Mouse (Mus musculus) cortical plate, adult 2 months (tissue): Measurements from ENCODE around the gene Nnat. TPM values are rescaled to one million over a fixed set of nuclear protein-coding genes. Genes with fewer than 3 reads are reported as not detected.
"Not testable (repeated sequence)": the region's sequence is repeated elsewhere in the genome, so short reads cannot be mapped to it uniquely, and the experiment has no call there.

ENCODE experiments used
- H3K27ac ChIP-seq: fragments of 200-500 bp; 2 replicates; pipeline ENCODE4 v1.5.1; 2012; ENCODE audit warnings: low read length, control low read depth, inconsistent platforms; ENCODE audit not compliant: insufficient read depth
- H3K4me1 ChIP-seq: fragments of 200-500 bp; 2 replicates; pipeline ENCODE4 v1.6.1; 2011; ENCODE audit warnings: low read length; ENCODE audit not compliant: control insufficient read depth, insufficient read depth
- H3K4me3 ChIP-seq: fragments of 200-500 bp; 2 replicates; pipeline ENCODE4 v1.5.1; 2011; ENCODE audit warnings: mild to moderate bottlenecking, low read length, control low read depth; ENCODE audit not compliant: insufficient read depth
- CTCF ChIP-seq: fragments of 200-500 bp; IDR thresholded peaks from 2 replicates; pipeline ENCODE4 v1.5.1; 2011; ENCODE audit warnings: mild to moderate bottlenecking, control low read depth, low read length; ENCODE audit not compliant: insufficient read depth; ENCODE audit errors: extremely low read depth
- POLR2A ChIP-seq: fragments of 200-500 bp; IDR thresholded peaks from 2 replicates; pipeline ENCODE4 v1.6.1; 2011; ENCODE audit warnings: mild to moderate bottlenecking, low read length, control low read depth; ENCODE audit not compliant: insufficient read depth; ENCODE audit errors: extremely low read depth
- polyA plus RNA-seq: library from polyadenylated mRNA; depleted of rRNA; stranded (reverse); fragments of >200 nt; gene quantifications from 2 replicates; pipeline ENCODE4 v1.2.3, GENCODE M21; 2012

Gene Nnat
- polyA plus RNA-seq, 1 experiment = 257 TPM

DNA sequence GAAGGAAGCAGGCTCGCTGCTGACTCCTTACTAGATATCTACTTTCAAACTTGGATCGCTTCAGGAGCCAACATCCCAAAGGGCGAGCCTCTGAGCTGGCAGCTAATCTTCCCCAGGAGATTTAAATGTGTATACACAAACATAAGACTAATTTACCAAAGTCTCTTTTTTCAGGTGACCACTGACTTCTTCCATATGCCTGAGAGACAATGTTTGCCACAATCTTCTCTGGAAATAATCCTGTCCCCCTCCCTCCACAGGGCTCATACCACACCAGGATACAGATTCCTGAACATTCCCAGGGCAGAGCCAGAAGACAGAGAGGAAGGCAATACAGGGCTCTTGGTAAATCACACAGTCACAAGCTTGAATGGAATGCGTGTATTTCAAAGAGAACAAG is 4.8 kb downstream of the Nnat start:
- TF ChIP-seq POLR2A = no peak
- TF ChIP-seq CTCF = no peak
- H3K27ac ChIP-seq = no peak overlapping the region
- peak overlapping the region; percentile 59; the same call in 1 of the 2 replicates for H3K4me3 ChIP-seq
- peaks cover 5% of the 10 kb centered on the region; the same call in 1 of the 2 replicates for H3K4me1 ChIP-seq

- no peak for TF ChIP-seq CTCF
- TF ChIP-seq POLR2A = no peak
- no peak overlapping the region for H3K27ac ChIP-seq
- H3K4me1 ChIP-seq = peaks cover 5% of the 10 kb centered on the region; the same call in 1 of the 2 replicates
- peak overlapping the region; percentile 59 for H3K4me3 ChIP-seq
These were observed 5.6 kb downstream of the Nnat start for GRCm38 (mm10) chr2:157565446-157565845.

DNA sequence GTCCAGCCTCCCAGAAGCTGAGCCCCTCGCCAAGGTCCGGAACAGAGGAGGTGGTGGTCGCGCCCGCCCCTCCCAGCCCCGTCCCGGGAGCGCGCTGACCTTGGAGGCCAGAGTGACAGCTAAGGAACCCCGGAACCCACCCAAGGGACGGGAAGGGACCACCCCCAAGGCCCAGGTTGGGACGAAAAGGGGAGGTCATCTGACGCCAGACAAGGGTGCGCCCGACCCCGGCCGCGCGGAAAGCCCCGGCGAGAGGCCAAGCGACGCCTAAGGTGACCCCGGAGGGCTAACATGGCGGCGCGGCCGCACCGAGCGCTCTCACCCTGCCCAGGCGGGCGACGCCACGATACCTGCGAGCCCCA is 6.0 kb downstream of the Nnat start:
- peak overlapping the region; percentile 59 for H3K4me3 ChIP-seq
- H3K4me1 ChIP-seq = peaks cover 5% of the 10 kb centered on the region; the same call in 1 of the 2 replicates
- TF ChIP-seq CTCF (no peak), POLR2A (no peak)
- H3K27ac ChIP-seq = peak overlapping the region; percentile 96

GRCm38 (mm10) chr2:157566260-157566952 is 6.5 kb downstream of the Nnat start:
- Histone ChIP-seq H3K4me3 (peak overlapping the region; percentile 59), H3K4me1 (peaks cover 5% of the 10 kb centered on the region; the same call in 1 of the 2 replicates), H3K27ac (peak overlapping the region; percentile 96)
- peak; percentile 82; the same call in 1 of the 2 replicates for TF ChIP-seq POLR2A
- no peak for TF ChIP-seq CTCF

DNA sequence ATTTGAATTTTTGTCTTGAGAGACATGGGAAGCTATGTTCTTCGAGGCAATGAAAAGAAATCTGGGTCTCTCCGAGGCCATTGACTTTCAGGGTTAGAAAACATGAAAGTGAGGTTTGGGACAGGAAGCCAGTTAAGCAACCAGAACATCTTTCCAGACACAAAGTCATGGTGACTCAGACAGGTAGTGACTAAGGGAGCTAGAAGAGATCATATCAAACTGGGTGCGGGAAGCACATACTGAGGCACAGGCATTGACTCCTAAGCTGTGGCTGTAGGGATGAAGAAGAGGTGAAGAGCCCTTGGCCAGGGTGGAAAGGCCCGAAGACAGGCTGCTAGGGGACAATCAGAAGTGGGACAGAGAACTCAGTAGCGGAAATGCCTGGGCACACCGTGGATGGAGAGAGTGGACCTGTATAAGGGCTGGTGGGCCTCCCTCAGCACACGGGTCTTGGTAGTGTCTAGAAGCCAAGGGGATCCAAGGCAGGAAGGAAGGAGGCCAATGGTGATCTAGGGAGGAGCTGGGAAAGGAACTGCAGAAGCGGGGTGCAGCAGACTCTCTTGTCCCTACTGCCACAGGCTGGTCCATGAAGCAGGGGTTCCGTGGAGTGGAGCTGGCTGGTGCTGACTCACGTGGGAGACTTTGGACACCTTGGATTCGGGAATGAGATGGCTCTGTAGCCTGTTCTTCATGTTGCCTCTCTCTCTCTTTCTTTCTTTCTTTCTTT is 7.5 kb downstream of the Nnat start:
- TF ChIP-seq POLR2A (no peak), CTCF (no peak)
- Histone ChIP-seq H3K27ac (no peak overlapping the region), H3K4me1 (peaks cover 5% of the 10 kb centered on the region; the same call in 1 of the 2 replicates), H3K4me3 (no peak overlapping the region; the same call in 1 of the 2 replicates)

GRCm38 (mm10) chr2:157568881-157569280 is 9.0 kb downstream of the Nnat start:
- H3K4me1 ChIP-seq = peaks cover 5% of the 10 kb centered on the region; the same call in 1 of the 2 replicates
- H3K4me3 ChIP-seq = no peak overlapping the region
- TF ChIP-seq POLR2A = no peak
- no peak for TF ChIP-seq CTCF
- H3K27ac ChIP-seq = no peak overlapping the region

DNA sequence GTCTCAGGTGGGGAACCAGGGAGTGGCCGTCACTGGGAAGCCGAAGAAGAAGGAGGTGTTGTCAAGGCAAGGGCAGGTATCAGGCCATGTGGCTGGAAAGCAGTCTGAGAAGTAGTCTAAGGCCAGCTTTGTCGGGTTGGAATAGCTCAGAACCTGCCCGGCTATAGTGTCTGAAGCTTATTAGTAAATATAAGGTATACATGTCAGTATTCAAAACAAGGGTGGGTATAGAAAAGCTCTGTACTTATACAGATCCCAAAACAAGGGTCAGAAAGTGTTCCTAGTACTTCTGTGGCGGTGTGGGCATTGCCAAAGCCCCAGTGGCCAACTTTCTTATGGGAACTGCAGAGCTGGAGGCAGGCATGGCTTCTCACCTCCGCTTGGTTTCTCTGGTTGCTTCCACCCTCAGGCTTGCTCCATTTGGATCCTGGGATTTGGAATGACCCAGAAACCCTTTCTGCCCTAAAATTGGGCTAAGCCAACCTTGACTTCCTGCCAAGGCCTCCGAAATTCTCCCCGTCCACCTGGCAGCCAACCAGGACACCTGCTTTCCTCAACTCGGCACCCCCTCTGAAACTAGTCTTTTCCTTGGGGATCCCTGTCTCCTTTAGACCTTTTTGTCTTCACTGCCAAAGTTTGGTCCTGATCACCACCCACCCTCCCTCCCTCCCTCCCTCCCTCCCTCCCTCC is 10.1 kb downstream of the Nnat start:
- TF ChIP-seq POLR2A (no peak), CTCF (no peak)

DNA sequence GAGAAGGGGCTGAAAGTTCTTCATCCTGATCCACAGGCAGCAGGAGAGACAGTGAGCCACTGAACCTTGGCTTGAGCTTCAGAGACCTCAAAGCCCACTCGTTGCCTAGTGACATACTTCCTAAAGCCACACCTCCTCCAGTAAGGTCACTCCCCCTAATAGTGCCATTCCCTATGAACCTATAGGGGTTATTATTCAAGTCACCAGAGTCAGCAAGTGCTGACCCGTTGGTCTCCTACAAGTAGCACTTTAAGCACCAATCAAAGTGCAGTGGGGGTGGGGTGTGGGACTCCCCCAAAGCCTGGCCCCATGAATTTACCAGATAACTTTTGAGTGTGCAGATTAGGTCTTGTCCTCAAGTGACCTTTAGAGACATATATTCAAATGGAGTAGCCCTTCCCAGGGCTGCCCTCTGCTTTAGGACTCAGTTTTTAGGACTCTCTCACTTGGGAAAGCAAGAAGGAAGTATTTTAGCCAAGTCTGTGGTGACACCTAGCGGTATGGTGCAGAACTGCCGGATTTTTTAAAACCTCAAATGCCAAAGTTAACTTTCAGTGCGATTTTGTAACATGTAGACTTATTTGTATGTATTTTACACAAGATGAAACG is 11.4 kb downstream of the Nnat start, which contains the start of gene Blcap:
Gene Blcap (minus strand): TSS at position 51 of the 609 bp plus-strand sequence.
- Histone ChIP-seq H3K4me3 (no peak within 1 kb of the TSS), H3K27ac (no peak within 1 kb of the TSS), H3K4me1 (no peaks in the 10 kb centered on the region)
- TF ChIP-seq CTCF (peak; percentile 81), POLR2A (no peak)

More for the DNA sequence above, 10.1 kb downstream of the Nnat start:
- Histone ChIP-seq H3K27ac (no peak overlapping the region), H3K4me3 (no peak overlapping the region), H3K4me1 (peaks cover 2% of the 10 kb centered on the region; the same call in 1 of the 2 replicates)

- Histone ChIP-seq H3K27ac (no peak overlapping the region), H3K4me3 (no peak overlapping the region), H3K4me1 (no peaks in the 10 kb centered on the region)
- no peak for TF ChIP-seq CTCF
These were observed 12.9 kb downstream of the Nnat start for GRCm38 (mm10) chr2:157572786-157573185.

GRCm38 (mm10) chr2:157585351-157585750 is 25.5 kb downstream of the Nnat start:
- not testable (repeated sequence) for H3K4me3 ChIP-seq, H3K4me1 ChIP-seq, H3K27ac ChIP-seq
